Mouse (Mus musculus) left cerebral cortex, postnatal 14 days (tissue): ENCODE measurements around the gene Cbx1. TPM values are rescaled to one million over a fixed set of nuclear protein-coding genes. Genes with fewer than 3 reads are reported as not detected.
A peak's percentile ranks its signal among the peaks of the same experiment; 100 is the strongest.

Experiments
- DNase-seq, 2 experiments: peaks; one replicate each; pipeline ENCODE4 v3.0.0; 2021 to 2022; ENCODE audit warnings: low spot score in 2 of 2, mixed read lengths in 1 of 2
- intact Hi-C: fragments of 180-260 bp; cut with DNase I; formaldehyde crosslinking; loops from one replicate; pipeline ENCODE4 v1.15.1; 2025
- long read RNA-seq, 2 experiments: library from polyadenylated mRNA; stranded (forward); transcript quantifications; one replicate each; pipeline ENCODE4 v2.0.0; 2021
- total RNA-seq, 2 experiments: library from RNA; stranded (reverse); gene quantifications; 2 replicates each; pipeline ENCODE4 v1.2.3; 2021

The Cbx1 gene
- 10 to 100 TPM; 47.0 to 50.1 TPM for total RNA-seq
- long read RNA-seq, experiment 1, partial matches to known transcripts: 3 of 19 reads
- long read RNA-seq, experiment 1, other reads (novel, unspliced or antisense): 15 of 19 reads
- long read RNA-seq, experiment 2, partial matches to known transcripts: 3 of 8 reads
- long read RNA-seq, experiment 2, other reads (novel, unspliced or antisense): 4 of 8 reads

DNA sequence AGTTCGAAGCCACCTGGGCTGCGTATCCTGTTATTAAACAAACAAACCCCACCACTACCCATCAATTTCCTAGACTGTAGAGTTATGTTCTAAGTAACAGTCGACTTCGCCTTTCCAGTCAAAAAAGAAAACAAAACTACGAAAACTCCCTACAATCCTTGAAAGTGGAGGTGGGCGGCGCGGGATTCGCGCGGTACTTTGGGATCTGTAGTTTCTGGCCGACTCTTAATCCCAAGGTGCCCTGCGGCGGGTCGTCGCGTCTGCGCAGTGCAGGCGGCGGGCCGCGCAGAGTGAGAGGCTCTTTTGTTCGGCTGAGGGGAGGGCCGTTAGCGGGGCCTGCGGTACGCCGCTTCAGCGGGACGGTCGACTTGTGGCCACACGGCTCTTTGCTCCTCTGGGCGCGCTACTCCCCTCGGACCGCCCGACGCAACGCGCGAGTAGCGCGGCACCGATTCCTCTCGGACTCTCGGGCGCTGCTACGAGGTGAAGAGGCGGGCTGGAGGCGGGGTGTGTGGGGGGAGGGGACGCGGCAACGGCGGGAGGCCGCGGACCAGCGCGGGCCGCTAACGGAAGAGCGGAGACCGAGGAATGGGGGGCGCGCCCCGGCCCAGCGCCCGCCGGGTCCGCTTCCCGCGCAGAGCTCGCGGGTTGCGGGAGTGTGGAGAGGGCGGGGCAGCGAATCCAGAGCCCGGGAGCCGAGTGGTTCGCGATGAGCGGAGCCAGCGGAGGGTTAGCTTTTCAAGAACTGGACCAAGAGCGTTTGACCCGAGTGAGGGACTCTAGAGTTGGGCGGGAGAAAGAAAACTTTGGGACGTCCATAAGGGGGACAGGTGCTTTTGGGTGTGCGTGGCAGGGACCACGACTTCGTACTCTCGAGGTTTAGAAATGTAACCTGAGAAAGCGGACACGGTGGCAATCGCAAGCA, at the start of gene Cbx1:
Gene Cbx1, plus strand, starts transcription at position 257 of the 925 bp plus-strand sequence.
- intact Hi-C loops: loop anchor here (5.0 kb wide), 2 partner anchors 38 to 73 kb away; partner anchors contain the start of gene Nfe2l1
- DNase-seq: peak; percentile 90 to 91

DNA sequence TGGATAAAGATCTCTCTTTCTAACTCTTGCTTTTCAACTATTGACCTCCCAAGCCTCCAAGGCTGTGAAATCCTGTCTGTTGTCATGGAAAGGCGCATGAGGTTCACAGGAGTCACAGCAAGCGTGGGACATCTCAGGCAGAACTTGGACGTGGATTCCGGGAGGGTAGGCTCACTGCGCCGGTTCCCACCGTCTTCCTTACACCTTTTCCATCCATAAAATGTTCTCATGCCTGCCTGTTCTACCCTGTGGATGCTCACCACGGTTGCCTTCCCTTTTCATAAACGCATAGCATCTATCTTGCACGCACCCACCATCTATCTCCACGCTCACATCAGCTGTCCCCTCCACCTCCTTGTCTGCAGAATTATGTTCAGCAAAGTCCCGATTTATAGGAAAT, 48.1 kb upstream of the Cbx1 start:
- DNase-seq: no peak
- intact Hi-C loops: loop anchor here (2.0 kb wide), 1 partner anchor 446 kb away; no protein-coding TSS in a partner anchor

DNA sequence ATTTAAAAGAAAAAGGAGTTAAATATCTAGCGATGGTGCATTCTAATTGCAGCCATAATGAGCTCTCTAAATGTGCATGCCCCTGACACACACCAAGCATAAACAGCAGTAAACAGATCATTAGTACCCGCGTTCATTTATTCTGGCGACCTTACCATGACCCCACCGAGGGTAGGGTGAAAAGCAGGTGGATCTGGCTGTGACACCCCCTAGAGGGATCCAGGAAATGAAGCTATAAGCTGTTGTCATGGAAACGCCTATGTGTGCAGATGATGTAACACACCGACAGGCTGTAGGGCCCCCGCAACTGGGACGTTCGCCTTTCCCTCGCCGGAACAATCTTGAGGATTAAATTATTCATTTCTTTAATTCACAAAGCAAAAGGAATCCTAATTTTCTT, 46.9 kb upstream of the Cbx1 start:
- intact Hi-C loops: loop anchor here (2.0 kb wide), 1 partner anchor 447 kb away; no protein-coding TSS in a partner anchor
- peak; percentile 46 to 73 for DNase-seq

DNA sequence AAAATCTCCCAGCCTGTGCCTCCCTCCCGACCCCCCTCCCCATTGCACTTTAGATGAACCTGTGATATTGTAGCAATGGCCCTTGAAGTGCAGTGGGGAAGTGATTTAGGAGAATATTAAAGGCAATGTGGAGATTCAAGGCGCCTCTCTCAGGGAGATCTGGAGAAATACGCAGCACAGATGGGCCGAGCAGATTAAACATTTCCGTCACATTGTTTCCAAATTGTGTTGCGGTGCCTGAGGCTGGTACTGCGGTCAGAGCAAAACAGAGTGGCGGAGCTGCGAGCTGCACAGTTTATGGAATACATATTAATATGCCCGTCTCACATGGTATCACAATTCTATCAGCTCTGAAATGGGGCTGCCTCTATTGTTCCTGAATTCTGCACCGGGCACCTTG, 45.9 kb upstream of the Cbx1 start:
- DNase-seq: peak in 1 of 2 experiments; percentile 29
- intact Hi-C loops: no loop called here

DNA sequence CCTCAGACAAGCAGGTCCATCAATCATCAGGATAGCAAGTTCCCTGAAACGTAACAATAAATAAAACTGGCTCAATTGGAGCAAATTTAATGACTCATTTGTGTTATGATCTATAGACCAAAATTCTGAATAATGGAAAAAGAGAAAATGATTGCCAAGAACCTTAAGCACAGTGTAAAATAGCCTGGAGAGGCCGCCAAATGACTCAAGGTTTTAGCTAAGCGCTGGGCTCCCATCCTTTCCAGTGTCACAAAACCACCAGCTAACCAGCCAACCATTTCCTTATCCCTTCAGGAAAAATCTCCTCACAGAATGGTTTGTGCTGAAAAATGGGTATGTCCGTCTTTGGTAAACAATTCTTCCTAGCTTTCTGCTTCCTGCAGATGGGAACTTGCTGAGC, 45.0 kb upstream of the Cbx1 start:
- DNase-seq: no peak
- intact Hi-C loops: no loop called here

DNA sequence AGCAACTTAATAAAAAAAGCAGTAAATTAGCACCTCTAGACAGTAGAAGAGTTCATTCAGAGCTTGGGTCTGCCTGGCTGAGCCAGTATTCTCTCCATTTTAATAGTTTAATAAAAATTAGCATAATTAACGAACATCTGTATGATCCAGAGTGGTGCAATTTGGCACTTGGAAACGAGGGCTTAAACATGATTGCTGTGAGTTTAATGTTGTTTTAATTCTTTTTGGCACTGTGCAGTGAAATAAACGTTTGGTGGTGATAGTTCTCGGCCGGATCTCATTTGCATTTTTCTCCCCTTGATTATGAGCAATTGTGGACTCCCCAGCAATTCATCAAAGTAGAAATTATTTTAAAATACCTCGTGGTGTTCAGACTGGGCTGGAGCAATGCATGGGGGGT, 42.3 kb upstream of the Cbx1 start:
- no peak for DNase-seq
- intact Hi-C loops: no loop called here

DNA sequence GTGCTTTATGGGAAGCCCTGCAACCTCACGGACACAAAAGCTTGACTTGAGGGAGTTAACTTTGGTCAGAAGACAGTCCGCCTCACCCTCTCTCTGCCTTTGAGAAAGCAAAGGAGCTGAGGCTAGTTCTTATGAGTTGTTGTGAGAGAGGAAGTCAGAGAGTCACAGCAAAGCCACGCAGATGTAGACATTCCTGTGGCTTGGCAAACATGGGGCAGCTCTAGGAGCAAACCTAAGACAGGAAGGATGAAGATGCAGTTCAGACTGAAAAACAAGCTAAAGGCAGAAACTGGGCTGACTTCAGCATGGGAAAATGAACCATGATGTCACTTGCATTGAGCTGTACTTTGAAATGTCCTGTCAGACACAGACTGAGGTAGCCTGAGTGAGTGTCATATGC, 41.4 kb upstream of the Cbx1 start:
- intact Hi-C loops: no loop called here
- DNase-seq: no peak

DNA sequence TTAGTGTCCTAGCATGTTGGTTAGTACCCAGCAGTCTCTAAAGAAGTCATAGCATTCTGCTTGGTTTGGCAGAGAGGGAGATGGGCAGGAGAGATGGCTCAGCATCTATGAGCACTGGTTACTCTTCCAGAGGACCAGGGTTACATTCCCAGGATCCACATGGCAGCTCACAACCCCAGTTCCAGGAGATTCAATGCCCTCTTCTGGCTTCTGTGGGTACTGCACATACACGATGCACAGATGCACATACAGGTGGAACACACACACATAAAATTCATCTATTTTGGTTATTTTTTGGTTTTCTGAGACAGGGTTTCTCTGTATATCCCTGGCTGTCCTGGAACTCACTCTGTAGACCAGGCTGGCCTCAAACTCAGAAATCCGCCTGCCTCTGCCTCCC, 33.6 kb upstream of the Cbx1 start:
- DNase-seq: no peak
- intact Hi-C loops: no loop called here

DNA sequence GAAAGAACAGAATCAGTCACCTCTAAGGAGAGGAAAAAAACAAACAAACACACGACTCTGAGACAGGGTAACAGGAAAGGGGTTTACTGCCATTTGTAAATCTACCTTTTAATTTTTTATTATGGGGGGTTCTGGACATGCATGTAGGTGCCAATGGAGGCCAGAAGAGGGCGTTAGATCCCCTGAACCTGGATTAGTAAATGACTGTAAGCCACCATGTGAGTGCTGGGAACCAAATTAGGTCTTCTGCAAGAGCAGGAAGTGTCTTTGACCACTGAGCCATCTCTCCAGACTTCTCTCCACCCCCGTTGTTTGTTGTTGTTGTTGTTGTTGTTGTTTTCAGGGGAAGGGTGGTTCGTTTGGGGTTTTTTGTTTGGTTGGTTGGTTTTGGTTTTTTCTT, 31.5 kb upstream of the Cbx1 start:
- intact Hi-C loops: no loop called here
- no peak for DNase-seq

DNA sequence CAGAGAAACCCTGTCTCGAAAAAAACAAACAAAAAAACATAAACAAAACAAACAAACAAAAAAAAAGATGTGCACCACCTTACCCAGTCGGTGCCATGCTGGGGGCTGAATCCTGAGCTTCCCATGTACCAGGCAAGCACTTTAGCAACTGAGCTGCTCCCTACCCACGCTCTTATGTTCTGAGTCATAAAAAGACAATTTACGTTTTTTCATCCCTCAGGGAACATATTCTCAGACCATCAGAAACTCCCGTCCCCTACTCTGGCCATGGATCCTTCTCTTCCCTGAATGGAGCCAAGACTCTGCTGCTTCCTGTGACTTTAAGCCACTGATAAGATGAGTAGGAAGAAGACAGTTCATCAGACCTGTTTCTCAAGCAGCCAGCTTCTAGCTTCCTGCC, 30.5 kb upstream of the Cbx1 start:
- no peak for DNase-seq
- intact Hi-C loops: no loop called here

DNA sequence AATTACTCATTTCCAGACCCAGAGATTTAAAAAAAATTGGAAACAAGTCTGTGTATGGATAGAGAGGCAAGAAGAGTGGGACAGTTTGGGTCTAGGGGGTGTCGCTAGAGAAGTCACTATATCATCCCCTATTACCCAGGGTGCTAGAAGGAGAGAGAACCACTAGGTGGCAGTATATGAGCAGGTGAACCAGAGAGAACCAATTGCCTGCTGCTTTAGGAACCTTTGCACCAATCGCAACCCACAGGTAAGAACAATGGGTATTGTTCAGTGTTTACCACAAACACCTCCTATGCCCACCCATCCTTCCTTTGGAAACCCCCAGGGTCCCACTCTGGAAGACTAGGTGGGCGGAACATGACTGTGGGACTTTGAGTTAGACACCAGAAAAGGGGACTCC, 28.9 kb upstream of the Cbx1 start:
- peak; percentile 63 to 69 for DNase-seq
- intact Hi-C loops: loop anchor here (2.0 kb wide), 1 partner anchor 101 kb away; no protein-coding TSS in a partner anchor

DNA sequence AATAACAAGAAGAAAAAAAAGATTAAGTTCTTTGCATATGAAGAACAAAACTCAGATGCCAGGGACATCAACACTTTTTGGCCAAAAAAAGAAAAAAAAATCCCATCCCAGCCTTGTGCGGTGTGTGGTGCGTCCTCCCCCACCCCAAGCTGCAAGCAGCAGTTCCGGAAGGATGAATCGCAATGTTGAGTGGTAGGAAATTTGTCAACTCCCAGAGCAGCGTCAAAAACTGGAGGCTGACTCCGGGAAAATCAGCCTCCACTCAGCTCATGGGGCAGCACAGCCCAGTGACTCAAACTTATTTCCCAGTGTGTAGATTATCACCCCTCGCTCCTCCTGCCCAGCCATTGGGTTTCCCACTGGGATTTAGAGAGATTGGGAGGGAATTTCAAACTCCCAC, 26.9 kb upstream of the Cbx1 start:
- intact Hi-C loops: loop anchor here (2.0 kb wide), 1 partner anchor 99 kb away; no protein-coding TSS in a partner anchor
- DNase-seq: no peak

DNA sequence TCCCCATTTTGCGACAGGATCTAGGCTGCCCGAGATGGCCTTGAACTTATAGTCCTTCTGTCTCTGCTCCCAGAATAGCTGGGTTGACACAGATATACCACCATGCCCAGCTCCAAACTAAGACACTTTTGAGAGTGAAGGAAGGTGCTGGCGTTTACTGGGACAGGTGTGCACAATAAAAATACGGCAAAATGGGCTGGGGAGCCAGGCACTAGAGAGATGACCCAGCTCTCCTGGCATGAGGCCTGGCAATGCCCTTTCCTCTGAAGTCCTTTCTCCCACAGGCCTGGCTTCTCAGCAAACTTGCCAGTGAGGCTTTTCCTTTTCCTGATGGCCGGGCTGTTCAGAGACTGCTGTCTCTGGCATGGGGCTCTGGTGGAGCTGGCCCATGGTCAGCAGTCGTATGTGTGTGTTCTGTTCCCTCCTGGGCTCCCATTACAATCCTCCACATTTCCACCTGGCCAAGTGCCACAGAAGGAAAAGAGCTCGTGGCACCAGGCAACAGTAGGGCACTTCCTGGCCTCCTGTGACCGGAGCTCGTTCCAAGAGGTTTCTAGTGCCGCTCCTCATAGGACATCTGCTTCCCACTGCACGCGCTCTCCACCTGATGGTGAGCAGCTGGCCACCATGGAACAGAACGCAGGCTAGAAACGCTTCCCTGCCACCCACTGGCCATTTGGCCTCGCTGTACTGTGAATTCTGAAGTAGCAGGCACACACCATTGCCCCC, 26.0 kb upstream of the Cbx1 start:
- intact Hi-C loops: no loop called here
- peak in 1 of 2 experiments; percentile 40 for DNase-seq

DNA sequence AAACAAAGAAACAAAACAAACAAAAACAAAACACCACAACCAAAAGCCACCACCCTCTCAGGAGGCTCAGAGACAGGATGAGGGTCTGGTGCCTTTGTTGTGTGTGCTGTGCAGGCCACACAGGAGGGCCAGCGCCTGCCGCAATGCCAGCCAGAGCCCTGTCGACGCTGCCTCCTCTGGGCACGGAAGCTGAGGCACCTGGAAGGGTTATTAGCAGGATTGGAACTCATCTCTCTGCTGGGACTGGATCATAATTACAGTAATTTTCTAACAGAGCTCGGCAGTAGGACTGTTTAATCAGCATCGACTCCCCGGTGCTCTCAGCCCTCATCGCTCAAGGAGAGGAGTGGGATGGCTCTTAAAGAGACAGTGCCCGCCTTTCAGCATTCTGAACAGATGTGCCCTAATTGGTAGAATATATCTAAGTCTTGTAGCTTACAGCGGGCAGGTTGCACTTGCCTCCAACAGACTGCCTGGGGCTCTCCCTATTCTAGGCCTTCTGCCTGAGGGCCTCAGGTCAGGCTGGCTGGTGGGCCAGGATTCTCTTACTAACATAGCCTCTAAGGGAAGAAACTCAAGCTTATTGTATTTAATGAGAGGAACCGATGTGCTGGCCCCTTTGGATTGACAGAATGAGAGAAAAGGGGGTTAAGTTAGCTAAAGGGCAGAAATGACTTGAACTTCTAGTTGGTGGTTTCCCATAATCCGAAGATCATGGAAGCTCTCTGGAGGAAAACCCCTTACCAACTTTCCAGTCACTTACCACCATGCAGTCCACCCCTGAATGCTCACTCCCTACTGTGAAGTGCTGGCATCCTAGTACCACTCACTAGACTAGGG, 24.2 kb upstream of the Cbx1 start:
- intact Hi-C loops: no loop called here
- DNase-seq: no peak

DNA sequence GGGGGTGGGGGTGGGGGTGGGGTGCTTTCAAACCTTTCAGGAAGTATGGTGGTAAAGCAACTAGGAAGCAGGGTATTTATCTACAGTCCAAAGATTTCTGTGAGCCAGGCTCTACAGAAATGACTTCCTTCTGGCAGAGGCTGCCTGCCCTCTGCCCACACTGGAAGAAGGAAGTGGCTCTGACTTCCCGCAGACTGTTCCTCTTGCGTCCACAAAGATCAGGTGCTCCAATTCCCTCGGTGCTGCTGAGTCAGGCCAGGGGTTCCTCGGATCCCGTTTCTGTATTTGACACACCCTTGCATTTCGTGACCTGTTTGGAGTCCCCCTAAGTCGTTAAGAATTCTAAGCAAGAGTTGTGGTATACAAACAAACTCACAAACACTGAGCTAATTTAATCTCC, 23.3 kb upstream of the Cbx1 start:
- DNase-seq: no peak

DNA sequence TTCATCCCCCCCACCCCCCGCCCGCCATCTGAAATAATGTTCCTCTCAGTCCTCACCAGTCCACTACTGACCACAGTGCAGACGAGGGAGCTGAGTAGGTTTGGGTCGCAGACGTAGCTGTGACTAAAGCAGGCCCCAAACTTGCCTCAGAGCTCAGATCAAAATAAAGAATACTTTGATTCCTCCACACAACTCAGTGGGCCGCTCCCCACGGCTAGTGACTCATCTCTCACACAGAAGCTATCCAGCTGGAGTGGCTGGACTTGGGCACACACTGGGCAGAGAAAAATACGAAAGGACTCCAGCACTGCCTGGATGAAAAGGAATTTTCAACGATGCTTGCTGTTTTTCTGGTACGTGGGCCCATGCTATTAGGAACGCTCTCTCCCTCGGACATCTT, 22.4 kb upstream of the Cbx1 start:
- DNase-seq: no peak

More for the DNA sequence above, 23.3 kb upstream of the Cbx1 start:
- intact Hi-C loops: no loop called here

DNA sequence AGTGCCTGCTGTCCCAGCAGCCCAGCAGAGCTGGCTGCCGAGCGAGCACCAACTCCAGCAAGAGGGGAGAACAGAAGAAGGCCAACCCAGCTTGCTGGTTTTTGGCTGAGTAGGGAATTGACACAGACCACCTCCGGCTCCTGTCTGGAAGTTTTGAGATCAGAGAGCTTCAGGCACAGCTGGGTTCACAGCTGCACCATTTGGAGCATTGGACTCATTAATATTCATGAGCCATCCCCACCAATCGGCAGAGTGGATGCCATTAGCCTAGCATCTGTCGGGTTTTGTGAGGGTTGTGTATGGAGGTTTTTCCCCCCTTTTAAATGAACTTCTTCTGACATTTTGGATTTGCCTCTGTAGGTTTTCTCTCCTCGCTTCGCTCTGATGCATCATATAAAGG, 21.8 kb upstream of the Cbx1 start:
- intact Hi-C loops: no loop called here
- no peak for DNase-seq

More for the DNA sequence above, 22.4 kb upstream of the Cbx1 start:
- intact Hi-C loops: no loop called here

DNA sequence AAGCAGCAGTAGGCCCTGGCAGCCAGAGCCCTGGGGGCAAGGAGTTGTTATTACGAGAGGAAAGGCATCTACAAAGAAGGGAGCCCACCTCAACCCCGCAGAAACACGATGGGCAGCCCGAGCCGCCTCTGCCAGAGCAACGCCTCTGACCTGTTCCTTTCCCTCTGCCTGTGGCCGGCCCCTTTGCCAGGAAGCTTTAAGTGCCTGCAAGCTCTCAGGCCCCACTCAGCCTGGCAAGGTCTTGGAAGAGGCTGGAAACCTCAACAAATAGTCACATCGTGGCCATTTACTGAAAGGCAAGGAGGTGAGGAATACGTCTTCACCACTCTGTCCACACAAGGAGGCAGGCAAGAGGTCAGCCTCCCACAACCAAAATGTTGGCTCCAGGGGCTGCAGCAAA, 20.7 kb upstream of the Cbx1 start:
- intact Hi-C loops: no loop called here
- DNase-seq: no peak

DNA sequence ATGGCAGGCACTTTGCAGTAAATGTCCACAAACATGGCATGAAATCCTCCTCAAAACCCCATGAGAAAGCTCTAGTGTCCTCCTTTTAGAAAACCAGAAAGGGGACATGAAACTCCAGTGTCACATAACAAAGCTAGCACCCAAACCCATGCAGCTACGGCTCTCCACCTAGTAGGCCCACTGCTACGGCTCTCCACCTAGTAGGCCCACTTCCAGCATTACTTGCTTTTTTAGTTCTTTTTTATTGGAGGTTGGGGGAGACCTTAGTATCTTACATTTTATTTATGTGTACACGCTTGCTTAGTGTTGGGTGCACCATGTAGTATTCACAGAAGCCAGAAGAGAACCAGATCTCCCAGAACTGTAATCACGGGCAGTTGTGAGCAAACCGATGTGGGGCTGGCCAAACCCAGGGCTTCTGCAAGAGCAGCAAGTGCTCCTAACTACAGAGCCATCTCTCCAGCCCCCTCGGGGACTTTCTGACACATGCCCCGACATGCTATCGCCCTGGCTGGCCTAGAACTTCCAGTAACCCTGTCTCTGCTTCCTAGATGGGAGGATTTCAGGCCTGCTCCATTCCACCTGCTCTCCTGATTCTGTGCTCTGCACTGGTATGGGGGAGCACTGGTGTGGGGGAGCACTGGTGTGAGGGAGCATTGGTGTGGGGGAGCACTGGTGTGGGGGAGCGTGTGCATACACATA, 17.5 kb upstream of the Cbx1 start:
- intact Hi-C loops: no loop called here
- DNase-seq: no peak
